Mouse (Mus musculus) layer of hippocampus, adult 2 months (tissue): ENCODE results near the gene Adm2. TPM values are rescaled to one million over a fixed set of nuclear protein-coding genes. Genes with fewer than 3 reads are reported as not detected.

Experiments
- DNase-seq, 2 experiments: peaks; one replicate each; pipeline ENCODE4 v3.0.0; 2022; ENCODE audit warnings: low spot score in 2 of 2
- H3K27ac ChIP-seq: fragments of 200-600 bp; 2 replicates; pipeline ENCODE4 v1.8.1; 2022
- H3K4me3 ChIP-seq: fragments of 200-600 bp; 2 replicates; pipeline ENCODE4 v1.8.1; 2022; ENCODE audit warnings: mild to moderate bottlenecking
- CTCF ChIP-seq: fragments of 200-600 bp; conservative IDR thresholded peaks from 2 replicates; pipeline ENCODE4 v1.8.1; 2022; ENCODE audit warnings: antibody characterized with exemption, mild to moderate bottlenecking, moderate library complexity
- long read RNA-seq, 2 experiments: library from polyadenylated mRNA; stranded (forward); transcript quantifications; one replicate each; pipeline ENCODE4 v2.0.0; 2021; ENCODE audit warnings: borderline mapping rate in 2 of 2
- total RNA-seq, 2 experiments: library from RNA; stranded (reverse); gene quantifications; 2 replicates each; pipeline ENCODE4 v1.2.3; 2021

The Adm2 gene
- not detected for total RNA-seq
- long read RNA-seq, experiment 1 = 0 reads
- long read RNA-seq, experiment 2 = 0 reads

- Histone ChIP-seq H3K4me3 (no peak within 1 kb of the TSS), H3K27ac (no peak within 1 kb of the TSS)
- no peak for TF ChIP-seq CTCF
- no peak for DNase-seq
Observed at GRCm38 (mm10) chr15:89322670-89323522, at the start of gene Adm2. Adm2 (plus strand) TSS chr15:89322720.

GRCm38 (mm10) chr15:89275497-89275896 lies 47.0 kb upstream of the Adm2 start:
- Histone ChIP-seq H3K4me3 (no peak overlapping the region), H3K27ac (no peak overlapping the region)
- TF ChIP-seq CTCF = no peak
- no peak for DNase-seq

- Histone ChIP-seq H3K27ac (peak overlapping the region; percentile 39; the same call in 1 of the 2 replicates), H3K4me3 (no peak overlapping the region)
- DNase-seq = no peak
- TF ChIP-seq CTCF = no peak
Observed at GRCm38 (mm10) chr15:89277366-89277765, 45.2 kb upstream of the Adm2 start.

- DNase-seq = no peak
- peak overlapping the region; percentile 81 for H3K27ac ChIP-seq
- no peak overlapping the region for H3K4me3 ChIP-seq
- no peak for TF ChIP-seq CTCF
Observed at GRCm38 (mm10) chr15:89282546-89282945, 40.0 kb upstream of the Adm2 start.

- peak overlapping the region; percentile 81; the same call in 1 of the 2 replicates for H3K27ac ChIP-seq
- no peak for DNase-seq
- H3K4me3 ChIP-seq = no peak overlapping the region
- no peak for TF ChIP-seq CTCF
Observed at GRCm38 (mm10) chr15:89284094-89284493, 38.4 kb upstream of the Adm2 start.

GRCm38 (mm10) chr15:89285004-89285403 lies 37.5 kb upstream of the Adm2 start:
- H3K4me3 ChIP-seq = no peak overlapping the region
- H3K27ac ChIP-seq = peak overlapping the region; percentile 81
- TF ChIP-seq CTCF = no peak
- DNase-seq = peak in 1 of 2 experiments; percentile 65

GRCm38 (mm10) chr15:89285478-89285877 lies 37.0 kb upstream of the Adm2 start:
- DNase-seq = no peak
- Histone ChIP-seq H3K27ac (peak overlapping the region; percentile 81), H3K4me3 (no peak overlapping the region)
- no peak for TF ChIP-seq CTCF

GRCm38 (mm10) chr15:89286114-89286513 lies 36.4 kb upstream of the Adm2 start:
- no peak for DNase-seq
- peak overlapping the region; percentile 81 for H3K27ac ChIP-seq
- TF ChIP-seq CTCF = no peak
- no peak overlapping the region for H3K4me3 ChIP-seq

- DNase-seq = no peak
- no peak for TF ChIP-seq CTCF
- Histone ChIP-seq H3K4me3 (no peak overlapping the region), H3K27ac (peak overlapping the region; percentile 81; the same call in 1 of the 2 replicates)
Observed at GRCm38 (mm10) chr15:89286582-89286981, 35.9 kb upstream of the Adm2 start.

- TF ChIP-seq CTCF = no peak
- Histone ChIP-seq H3K27ac (no peak overlapping the region; the same call in 1 of the 2 replicates), H3K4me3 (no peak overlapping the region)
- no peak for DNase-seq
Observed at GRCm38 (mm10) chr15:89288227-89288767, 34.2 kb upstream of the Adm2 start.

GRCm38 (mm10) chr15:89289455-89289854 lies 33.1 kb upstream of the Adm2 start:
- TF ChIP-seq CTCF = no peak
- Histone ChIP-seq H3K4me3 (no peak overlapping the region), H3K27ac (no peak overlapping the region; the same call in 1 of the 2 replicates)
- DNase-seq = no peak

- no peak for DNase-seq
- no peak for TF ChIP-seq CTCF
- Histone ChIP-seq H3K4me3 (no peak overlapping the region), H3K27ac (no peak overlapping the region)
Observed at GRCm38 (mm10) chr15:89291521-89291920, 31.0 kb upstream of the Adm2 start.

- DNase-seq = no peak
- Histone ChIP-seq H3K27ac (no peak overlapping the region), H3K4me3 (no peak overlapping the region)
- no peak for TF ChIP-seq CTCF
Observed at GRCm38 (mm10) chr15:89292795-89293194, 29.7 kb upstream of the Adm2 start.
